Mouse (Mus musculus) intestine, postnatal 0 days (tissue): ENCODE results near the gene Dag1. TPM values are rescaled to one million over a fixed set of nuclear protein-coding genes. Genes with fewer than 3 reads are reported as not detected.
A peak's percentile ranks its signal among the peaks of the same experiment; 100 is the strongest.

Experiments
- ATAC-seq: fragments of 200-750 bp; cut with Nextera tagmentation; 2 replicates; pipeline ENCODE4 v1.8.0; 2017; ENCODE audit warnings: mild to moderate bottlenecking, moderate TSS enrichment, moderate library complexity
- H3K27ac ChIP-seq: fragments of 300-500 bp; sonication (generic); 2 replicates; pipeline ENCODE4 v1.5.1; 2014; ENCODE audit warnings: mild to moderate bottlenecking, low read depth, low read length, moderate library complexity
- H3K27me3 ChIP-seq: fragments of 300-500 bp; sonication (generic); replicated peaks from 2 replicates; pipeline ENCODE4 v1.6.1; 2014; ENCODE audit warnings: low read length, mixed read lengths; ENCODE audit not compliant: control insufficient read depth, insufficient read depth
- H3K36me3 ChIP-seq: fragments of 300-500 bp; sonication (generic); 2 replicates; pipeline ENCODE4 v1.6.1; 2014; ENCODE audit warnings: mild to moderate bottlenecking, moderate library complexity; ENCODE audit not compliant: control insufficient read depth, insufficient read depth
- H3K4me1 ChIP-seq: fragments of 300-500 bp; sonication (generic); replicated peaks from 2 replicates; pipeline ENCODE4 v1.6.1; 2014; ENCODE audit warnings: antibody characterized with exemption, low read length, mixed read lengths; ENCODE audit not compliant: control insufficient read depth, insufficient read depth
- H3K4me2 ChIP-seq: fragments of 300-500 bp; sonication (generic); replicated peaks from 2 replicates; pipeline ENCODE4 v1.6.1; 2014; ENCODE audit warnings: low read depth, mild to moderate bottlenecking, moderate library complexity
- H3K4me3 ChIP-seq: fragments of 300-500 bp; sonication (generic); 2 replicates; pipeline ENCODE4 v1.5.1; 2014; ENCODE audit warnings: low read depth, low read length
- H3K9ac ChIP-seq: fragments of 300-500 bp; sonication (generic); 2 replicates; pipeline ENCODE4 v1.6.1; 2014; ENCODE audit warnings: mild to moderate bottlenecking, low read depth, low read length
- H3K9me3 ChIP-seq: fragments of 300-500 bp; sonication (generic); 2 replicates; pipeline ENCODE4 v1.6.1; 2016; ENCODE audit warnings: mixed run types; ENCODE audit not compliant: control insufficient read depth
- CTCF ChIP-seq: sonication (generic); IDR thresholded peaks from 2 replicates; pipeline ENCODE4 v1.5.1; 2016; ENCODE audit warnings: low read depth, mild to moderate bottlenecking, control low read depth, antibody characterized with exemption, moderate library complexity
- WGBS: fragments of 180-500 bp; shearing (Covaris S2); extraction: QIAGEN DNeasy Blood & Tissue Kit; methylation state at CpG from one replicate; pipeline ENCODE4 v1.1.7; 2014; 5-methylcytosine and 5-hydroxymethylcytosine counted together
- polyA plus RNA-seq: library from polyadenylated mRNA; unstranded; fragments of >200 nt; fragmentation: Nextera tagmentation; extraction: Ambion mirVana; gene quantifications from 2 replicates; pipeline ENCODE4 v1.2.1, GENCODE M21; 2015

Dag1 gene
- polyA plus RNA-seq, 1 experiment from 2014 or later, result 44.6 TPM

GRCm38 (mm10) chr9:108178391-108178790, 85.4 kb downstream of the Dag1 start:
- Histone ChIP-seq H3K27me3 (no peaks in the 10 kb centered on the region), H3K4me2 (no peak overlapping the region), H3K27ac (no peak overlapping the region), H3K9ac (no peak overlapping the region), H3K9me3 (no peaks in the 10 kb centered on the region), H3K4me1 (no peaks in the 10 kb centered on the region), H3K4me3 (no peak overlapping the region), H3K36me3 (no peaks in the 10 kb centered on the region)
- no peak for TF ChIP-seq CTCF
- no peak for ATAC-seq
- WGBS, result 71% methylated on average over 5 of the region's 5 CpGs

- Histone ChIP-seq H3K9me3 (no peaks in the 10 kb centered on the region), H3K9ac (no peak overlapping the region), H3K27me3 (no peaks in the 10 kb centered on the region), H3K36me3 (no peaks in the 10 kb centered on the region), H3K4me2 (no peak overlapping the region), H3K4me1 (no peaks in the 10 kb centered on the region), H3K27ac (no peak overlapping the region), H3K4me3 (no peak overlapping the region)
- WGBS, result 61% methylated on average over 19 of the region's 19 CpGs
- ATAC-seq, result no peak
- TF ChIP-seq CTCF, result no peak
Observed at GRCm38 (mm10) chr9:108175116-108175838, 88.5 kb downstream of the Dag1 start.

GRCm38 (mm10) chr9:108172777-108173350, 90.9 kb downstream of the Dag1 start:
- 66% methylated on average over 5 of the region's 5 CpGs for WGBS
- Histone ChIP-seq H3K4me3 (no peak overlapping the region), H3K27ac (no peak overlapping the region), H3K9ac (no peak overlapping the region), H3K4me2 (no peak overlapping the region), H3K4me1 (no peaks in the 10 kb centered on the region), H3K9me3 (no peaks in the 10 kb centered on the region), H3K27me3 (no peaks in the 10 kb centered on the region), H3K36me3 (no peaks in the 10 kb centered on the region)
- no peak for TF ChIP-seq CTCF
- ATAC-seq, result 0 out of 2 replicates have a peak, but pooled peaks have one; percentile 43

- Histone ChIP-seq H3K27ac (no peak overlapping the region), H3K9me3 (no peaks in the 10 kb centered on the region), H3K4me3 (no peak overlapping the region), H3K36me3 (no peaks in the 10 kb centered on the region), H3K9ac (no peak overlapping the region), H3K4me1 (no peaks in the 10 kb centered on the region), H3K27me3 (no peaks in the 10 kb centered on the region), H3K4me2 (no peak overlapping the region)
- ATAC-seq, result no peak
- 60% methylated on average over 10 of the region's 10 CpGs for WGBS
- TF ChIP-seq CTCF, result no peak
Observed at GRCm38 (mm10) chr9:108169751-108170150, 94.0 kb downstream of the Dag1 start.

GRCm38 (mm10) chr9:108165143-108165542, 98.6 kb downstream of the Dag1 start:
- 43% methylated on average over 8 of the region's 8 CpGs for WGBS
- H3K9me3 ChIP-seq, result no peaks in the 10 kb centered on the region
- H3K4me2 ChIP-seq, result no peak overlapping the region
- no peak for TF ChIP-seq CTCF
- H3K36me3 ChIP-seq, result no peaks in the 10 kb centered on the region
- H3K9ac ChIP-seq, result no peak overlapping the region
- no peak overlapping the region for H3K4me3 ChIP-seq
- ATAC-seq, result no peak
- H3K4me1 ChIP-seq, result no peaks in the 10 kb centered on the region
- no peak overlapping the region for H3K27ac ChIP-seq
- H3K27me3 ChIP-seq, result no peaks in the 10 kb centered on the region

- Histone ChIP-seq H3K4me2 (no peak overlapping the region), H3K27me3 (no peaks in the 10 kb centered on the region), H3K4me3 (no peak overlapping the region), H3K9ac (no peak overlapping the region), H3K27ac (no peak overlapping the region), H3K9me3 (no peaks in the 10 kb centered on the region), H3K4me1 (no peaks in the 10 kb centered on the region), H3K36me3 (no peaks in the 10 kb centered on the region)
- WGBS, result 82% methylated on average over 16 of the region's 16 CpGs
- no peak for TF ChIP-seq CTCF
- ATAC-seq, result no peak
Observed at GRCm38 (mm10) chr9:108163646-108164284, 100.0 kb downstream of the Dag1 start.
